Mouse (Mus musculus) myocyte (in vitro differentiated cells): Measurements from ENCODE around the gene Adamts16.

ENCODE experiments used
- CEBPB ChIP-seq: IDR thresholded peaks from 2 replicates; pipeline ENCODE4 v1.6.1; 2011; ENCODE audit warnings: mild to moderate bottlenecking, moderate library complexity; ENCODE audit not compliant: poor library complexity, insufficient read depth, severe bottlenecking
- MAX ChIP-seq: IDR thresholded peaks from one replicate; pipeline ENCODE4 v1.6.1; 2011; ENCODE audit warnings: low read depth, mild to moderate bottlenecking, control low read depth
- MYOD1 ChIP-seq, 3 experiments: IDR thresholded peaks; one replicate each; pipeline ENCODE4 v1.6.1; 2011; ENCODE audit warnings: control low read depth in 2 of 3, low read depth in 2 of 3, mild to moderate bottlenecking in 2 of 3, moderate library complexity in 1 of 3; ENCODE audit not compliant: insufficient read length in 2 of 3, control insufficient read depth in 1 of 3
- POLR2A ChIP-seq: IDR thresholded peaks from one replicate; pipeline ENCODE4 v1.6.1; 2011; ENCODE audit warnings: low read depth, mild to moderate bottlenecking, control low read depth, moderate library complexity; ENCODE audit not compliant: insufficient read length
- POLR2AphosphoS2 ChIP-seq: IDR thresholded peaks from one replicate; pipeline ENCODE4 v1.6.1; 2011; ENCODE audit warnings: low read depth, control low read depth; ENCODE audit not compliant: insufficient read length
- TCF12 ChIP-seq: IDR thresholded peaks from one replicate; pipeline ENCODE4 v1.6.1; 2011; ENCODE audit warnings: mild to moderate bottlenecking, control low read depth; ENCODE audit not compliant: poor library complexity, insufficient read depth, severe bottlenecking
- USF1 ChIP-seq: IDR thresholded peaks from one replicate; pipeline ENCODE4 v1.6.1; 2011; ENCODE audit warnings: low read depth, mild to moderate bottlenecking, control low read depth, moderate library complexity

DNA sequence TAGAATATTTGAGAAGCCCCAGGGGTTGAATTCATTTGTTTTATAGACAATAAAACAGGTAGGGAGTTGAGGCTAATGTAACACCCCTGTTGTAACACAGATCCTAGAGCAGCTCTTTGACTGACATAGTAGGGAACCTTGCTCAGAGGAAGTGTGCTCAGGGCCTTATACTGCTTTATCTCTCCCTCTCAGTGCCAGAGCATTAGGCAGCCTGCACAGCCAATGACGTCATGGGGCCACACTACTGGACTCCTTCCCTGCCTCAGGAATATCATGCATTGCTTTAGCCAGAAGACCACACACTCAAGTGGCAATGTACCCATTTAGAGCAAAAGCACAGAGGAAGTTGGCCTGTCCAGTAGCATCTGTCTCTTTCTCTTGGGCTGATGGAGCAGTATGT lies 121.6 kb downstream of the Adamts16 start:
- TF ChIP-seq POLR2A (no peak), CEBPB (no peak), MYOD1 (IDR thresholded peaks at IDR 0.05; ENCODE audit: control insufficient read depth in 1 of 3, insufficient read length in 2 of 3, low read depth in 2 of 3) (no peak), TCF12 (no peak), USF1 (no peak), POLR2AphosphoS2 (no peak), MAX (no peak)
